Mouse (Mus musculus) left cerebral cortex, postnatal 4 days (tissue): Measurements from ENCODE around the gene Sds. TPM values are rescaled to one million over a fixed set of nuclear protein-coding genes. Genes with fewer than 3 reads are reported as not detected.

Experiments
- DNase-seq: peaks from one replicate; pipeline ENCODE4 v3.0.0-alpha.2; 2022
- intact Hi-C: fragments of 180-260 bp; cut with DNase I; formaldehyde crosslinking; loops from one replicate; pipeline ENCODE4 v1.15.1; 2025
- total RNA-seq, 2 experiments: library from RNA; stranded (reverse); gene quantifications; 2 replicates each; pipeline ENCODE4 v1.2.3; 2021

Sds gene
- total RNA-seq, 2 experiments from 2014 or later = not detected

DNA sequence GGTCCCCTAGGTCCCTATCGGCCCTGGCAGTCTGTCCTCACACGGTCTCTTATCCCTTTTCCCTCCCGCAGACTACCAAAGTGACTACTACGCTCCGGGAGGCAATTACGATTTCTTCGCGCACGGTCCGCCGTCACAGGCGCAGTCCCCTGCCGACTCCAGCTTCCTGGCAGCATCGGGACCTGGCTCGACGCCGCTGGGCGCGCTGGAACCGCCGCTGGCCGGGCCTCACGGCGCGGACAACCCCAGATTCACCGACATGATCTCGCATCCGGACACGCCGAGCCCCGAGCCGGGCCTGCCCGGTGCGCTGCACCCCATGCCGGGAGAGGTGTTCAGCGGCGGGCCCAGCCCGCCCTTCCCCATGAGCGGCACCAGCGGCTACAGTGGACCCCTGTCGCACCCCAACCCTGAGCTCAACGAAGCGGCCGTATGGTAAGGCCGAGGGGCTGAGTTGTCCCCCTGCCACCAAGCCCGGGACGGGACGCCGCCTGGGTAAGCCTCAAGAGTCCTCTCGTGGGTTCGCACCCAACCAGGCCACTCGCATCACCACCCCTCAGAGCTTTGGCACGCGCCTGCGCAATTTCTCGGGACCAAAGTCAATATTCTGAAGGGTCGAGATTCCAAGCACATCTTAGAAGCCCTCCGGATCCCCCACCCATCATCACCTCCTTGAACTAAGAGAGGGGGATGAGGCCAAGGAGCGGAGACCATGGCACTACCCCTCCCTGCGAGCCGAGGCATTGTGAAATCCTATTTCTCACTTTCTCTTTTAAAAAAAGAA lies 36.2 kb upstream of the Sds start:
- DNase-seq = no peak
- intact Hi-C loops = loop anchor here (5.0 kb wide), 1 partner anchor 288 kb away; no protein-coding TSS in a partner anchor

- DNase-seq = peak; percentile 97
- intact Hi-C loops = loop anchor here (5.0 kb wide), 1 partner anchor 288 kb away; no protein-coding TSS in a partner anchor
Measured at GRCm38 (mm10) chr5:120440733-120441132, 35.6 kb upstream of the Sds start.

GRCm38 (mm10) chr5:120447305-120447704 lies 29.0 kb upstream of the Sds start:
- no peak for DNase-seq
- intact Hi-C loops = no loop called here

GRCm38 (mm10) chr5:120454756-120455337 lies 21.5 kb upstream of the Sds start:
- intact Hi-C loops = loop anchor here (5.0 kb wide), 1 partner anchor 308 kb away; no protein-coding TSS in a partner anchor

DNA sequence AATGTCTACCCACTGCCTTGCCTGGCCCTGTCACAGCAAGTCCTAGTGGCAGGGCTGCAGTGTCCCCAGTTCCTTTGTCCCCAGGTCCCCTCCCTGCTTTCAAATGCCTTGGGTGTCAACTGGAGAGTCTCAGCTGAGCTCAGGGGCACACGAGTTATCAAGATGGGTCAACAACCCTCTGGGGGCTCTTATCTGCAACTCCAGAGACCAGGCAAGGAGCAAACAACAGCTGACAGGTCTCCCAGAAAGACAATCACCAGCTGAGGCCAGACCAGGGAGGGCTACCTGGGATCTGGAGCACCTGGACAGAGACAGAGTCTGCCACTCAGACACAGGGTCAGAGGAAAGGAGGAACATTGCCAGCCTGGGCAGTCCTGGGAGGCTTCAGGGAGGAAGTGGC lies 20.1 kb upstream of the Sds start:
- DNase-seq = no peak
- intact Hi-C loops = loop anchor here (5.0 kb wide), 1 partner anchor 309 kb away; no protein-coding TSS in a partner anchor

More at GRCm38 (mm10) chr5:120454756-120455337, 21.5 kb upstream of the Sds start:
- no peak for DNase-seq

DNA sequence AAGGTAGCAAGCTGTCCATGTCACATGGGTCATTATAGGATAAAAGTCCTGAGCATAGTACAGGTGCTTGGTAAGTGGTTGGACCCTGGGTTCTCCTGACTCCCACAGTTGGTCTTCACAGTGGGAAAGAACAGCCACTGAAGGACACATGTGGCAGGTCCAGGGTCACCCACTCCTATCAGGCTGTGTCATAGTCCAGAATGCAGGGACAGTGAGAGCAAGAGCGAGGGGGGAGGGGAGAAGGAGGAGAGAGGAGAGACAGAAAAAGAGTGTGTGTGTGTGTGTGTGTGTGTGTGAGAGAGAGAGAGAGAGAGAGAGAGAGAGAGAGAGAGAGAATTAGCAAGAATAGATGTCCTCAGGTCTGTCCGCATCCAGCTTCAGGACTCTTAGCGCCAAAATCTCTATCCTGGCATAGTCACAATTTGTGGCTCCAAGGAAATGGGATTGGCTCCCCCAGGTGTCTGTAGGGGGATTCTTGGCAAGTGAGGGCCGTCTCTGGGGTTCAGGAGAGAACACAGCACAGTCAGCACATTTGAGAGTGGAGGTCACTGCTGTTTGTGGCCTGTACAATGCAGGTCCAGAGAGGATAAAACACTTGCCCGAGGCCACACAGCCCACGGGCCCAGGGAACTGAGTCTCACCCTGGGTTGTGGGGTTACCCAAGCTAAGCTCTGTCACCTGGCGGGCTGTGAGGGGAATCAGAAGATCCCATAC lies 19.3 kb upstream of the Sds start:
- no peak for DNase-seq
- intact Hi-C loops = loop anchor here (5.0 kb wide), 1 partner anchor 310 kb away; no protein-coding TSS in a partner anchor

GRCm38 (mm10) chr5:120457628-120458027 lies 18.7 kb upstream of the Sds start:
- peak; percentile 86 for DNase-seq
- intact Hi-C loops = loop anchor here (5.0 kb wide), 1 partner anchor 310 kb away; no protein-coding TSS in a partner anchor

GRCm38 (mm10) chr5:120459133-120459532 lies 17.2 kb upstream of the Sds start:
- DNase-seq = no peak
- intact Hi-C loops = loop anchor here (5.0 kb wide), 1 partner anchor 312 kb away; no protein-coding TSS in a partner anchor

DNA sequence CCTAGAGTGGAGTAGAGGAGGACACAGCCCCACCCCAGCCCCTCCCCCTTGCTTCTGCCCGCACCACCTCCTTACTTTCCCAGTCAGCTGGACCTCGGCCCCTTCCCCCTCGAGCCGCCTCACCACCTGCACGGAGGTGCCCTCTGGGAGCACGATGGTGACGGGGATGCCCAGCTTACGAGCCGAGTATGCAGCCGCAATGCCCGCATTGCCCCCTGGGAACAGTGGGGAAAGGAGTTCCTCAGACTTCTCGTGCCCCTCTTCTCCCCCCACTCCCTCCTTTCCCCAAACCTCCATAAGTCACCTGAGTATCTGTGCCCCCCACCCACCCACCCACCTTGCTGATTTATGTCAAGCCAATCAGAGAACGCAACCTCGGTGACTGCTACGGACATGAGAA lies 14.4 kb upstream of the Sds start:
- intact Hi-C loops = no loop called here
- no peak for DNase-seq

DNA sequence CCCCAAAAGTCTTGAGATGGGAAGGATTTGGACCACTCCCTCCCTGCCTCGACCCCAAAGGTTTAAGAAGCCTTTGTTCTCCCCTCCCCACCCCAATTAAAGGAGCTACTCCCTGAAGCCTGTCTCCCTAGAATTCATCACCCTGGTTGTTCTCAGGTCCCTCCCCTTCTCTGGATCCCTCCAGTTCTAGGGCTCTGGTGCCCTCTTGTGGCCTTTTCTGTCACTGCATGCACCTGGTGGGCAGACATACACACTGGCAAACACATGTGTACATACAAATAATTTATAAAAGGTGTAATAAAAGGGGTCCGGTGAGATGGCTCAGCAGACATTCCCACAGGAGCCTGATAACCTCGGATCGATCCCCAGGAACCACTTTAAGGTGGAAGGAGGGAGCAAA lies 12.0 kb upstream of the Sds start:
- DNase-seq = no peak
- intact Hi-C loops = no loop called here

DNA sequence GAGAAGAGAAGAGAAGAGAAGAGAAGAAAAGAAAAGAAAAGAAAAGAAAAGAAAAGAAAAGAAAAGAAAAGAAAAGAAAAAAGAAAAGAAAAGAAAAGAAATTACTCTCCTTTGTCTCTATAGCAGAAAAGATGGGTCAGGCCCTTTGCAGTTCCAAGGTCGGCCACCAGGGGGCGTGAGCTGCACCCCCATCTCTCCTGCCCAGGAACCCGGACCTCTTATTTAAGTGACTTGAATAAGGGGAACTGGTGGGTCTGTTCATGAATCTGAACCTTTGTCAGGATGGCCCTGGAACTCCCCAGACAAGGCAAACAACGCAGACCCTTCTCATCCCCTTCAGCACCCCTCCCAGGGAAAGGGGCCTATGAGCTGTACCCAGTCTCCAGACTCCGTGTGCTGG lies 11.3 kb upstream of the Sds start:
- peak; percentile 48 for DNase-seq
- intact Hi-C loops = no loop called here

- DNase-seq = no peak
- intact Hi-C loops = no loop called here
Measured at GRCm38 (mm10) chr5:120465860-120466259, 10.5 kb upstream of the Sds start.

GRCm38 (mm10) chr5:120467026-120467425 lies 9.3 kb upstream of the Sds start:
- DNase-seq = no peak
- intact Hi-C loops = no loop called here

DNA sequence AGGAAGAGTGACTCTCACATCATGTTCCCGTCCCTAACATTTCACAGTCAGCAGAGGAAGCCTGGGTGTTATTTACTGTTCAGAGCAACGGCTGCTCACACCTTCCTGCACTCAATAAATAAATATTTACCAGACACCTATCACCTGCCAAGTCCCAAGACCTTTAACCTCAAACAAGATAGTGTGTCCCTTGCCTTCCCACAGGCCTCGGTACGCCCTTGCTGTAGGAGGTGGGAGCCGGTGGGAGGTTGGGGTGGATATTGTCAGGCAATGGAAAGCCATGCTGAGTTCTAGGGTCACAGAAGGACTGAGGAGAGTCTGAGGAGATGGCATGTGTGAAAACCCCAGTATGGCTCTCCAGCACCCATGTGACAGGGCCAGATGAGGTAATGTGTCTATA lies 8.0 kb upstream of the Sds start:
- intact Hi-C loops = no loop called here
- DNase-seq = no peak

- intact Hi-C loops = no loop called here
- DNase-seq = no peak
Measured at GRCm38 (mm10) chr5:120468830-120469229, 7.5 kb upstream of the Sds start.

DNA sequence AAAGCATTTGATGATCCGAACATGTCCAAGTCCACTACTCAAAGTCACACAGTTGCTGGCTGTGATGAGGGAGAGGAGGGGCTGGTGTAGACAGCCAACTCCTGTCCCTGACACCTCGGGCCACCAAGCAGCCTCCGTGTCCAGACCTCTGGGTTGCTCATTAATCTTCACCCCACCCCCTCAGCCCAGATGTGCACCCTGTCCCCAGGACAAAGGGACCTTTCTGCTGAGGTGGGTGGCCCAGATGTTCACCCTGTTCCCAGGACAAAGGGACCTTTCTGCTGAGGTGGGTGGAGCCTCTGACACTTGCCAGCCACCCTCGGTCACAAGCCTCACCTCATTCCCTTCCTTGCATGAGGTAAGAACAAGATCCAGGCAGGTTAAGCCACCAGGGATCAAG lies 4.8 kb upstream of the Sds start:
- DNase-seq = no peak
- intact Hi-C loops = no loop called here

DNA sequence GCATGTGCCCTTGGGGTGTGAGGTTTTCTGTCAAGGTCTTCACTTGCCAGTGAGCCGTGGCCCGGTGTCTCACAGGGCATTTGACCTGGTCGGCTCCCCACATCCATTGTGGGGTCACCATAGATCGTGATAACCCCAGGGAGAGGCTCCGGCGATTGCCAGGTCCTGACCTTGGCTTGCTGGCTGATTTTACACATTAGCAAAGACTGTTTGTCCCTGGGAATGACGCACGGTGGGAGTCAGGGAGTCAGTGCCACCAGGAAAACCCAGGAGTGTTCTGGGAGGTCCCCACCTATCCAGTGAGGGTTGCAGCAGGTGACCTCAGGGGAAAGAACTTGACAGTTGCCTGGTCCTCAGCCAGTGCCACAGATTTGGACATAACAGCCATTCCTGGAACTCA lies 3.6 kb upstream of the Sds start, which contains the start of gene Sdsl:
TSS of gene Sdsl (minus strand) at position 41 of the 400 bp plus-strand sequence.
- intact Hi-C loops = no loop called here
- no peak for DNase-seq

GRCm38 (mm10) chr5:120473361-120473760 lies 3.0 kb upstream of the Sds start:
- DNase-seq = no peak
- intact Hi-C loops = no loop called here

DNA sequence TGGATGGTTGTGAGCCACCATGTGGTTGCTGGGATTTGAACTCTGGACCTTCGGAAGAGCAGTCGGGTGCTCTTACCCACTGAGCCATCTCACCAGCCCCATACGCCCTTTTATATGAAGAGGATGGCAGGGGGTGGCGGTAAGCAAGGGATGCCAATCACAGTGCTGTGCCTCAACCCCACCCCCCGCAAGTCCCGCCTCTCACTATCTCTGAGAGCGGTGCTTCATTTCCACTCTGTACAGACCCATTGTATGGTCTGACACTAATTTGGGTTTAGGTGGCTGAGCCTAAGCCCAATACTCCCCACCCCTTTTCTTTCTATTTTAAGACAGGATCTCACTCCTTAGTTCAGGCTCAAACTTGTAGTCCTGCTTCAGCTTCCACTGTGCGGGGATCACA lies 465 bp upstream of the Sds start:
- intact Hi-C loops = no loop called here
- no peak for DNase-seq

DNA sequence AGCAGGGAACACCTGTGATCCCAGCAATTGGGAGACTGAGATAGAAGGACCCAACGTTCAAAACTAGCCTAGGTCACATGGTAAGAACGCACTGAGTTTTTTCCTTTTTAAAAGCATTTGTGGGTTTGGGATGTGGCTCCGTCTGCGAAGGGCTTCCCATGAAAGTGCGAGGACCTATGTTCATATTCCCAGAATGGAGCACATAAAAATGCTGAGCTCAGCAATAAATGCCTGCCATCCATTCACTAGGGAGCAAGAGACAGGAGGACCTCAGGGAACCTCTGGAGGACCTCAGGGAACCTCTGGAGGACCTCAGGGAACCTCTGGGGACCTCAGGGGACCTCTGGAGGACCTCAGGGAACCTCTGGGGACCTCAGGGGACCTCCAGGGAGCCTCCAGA lies 1.7 kb downstream of the Sds start:
- no peak for DNase-seq
- intact Hi-C loops = no loop called here

DNA sequence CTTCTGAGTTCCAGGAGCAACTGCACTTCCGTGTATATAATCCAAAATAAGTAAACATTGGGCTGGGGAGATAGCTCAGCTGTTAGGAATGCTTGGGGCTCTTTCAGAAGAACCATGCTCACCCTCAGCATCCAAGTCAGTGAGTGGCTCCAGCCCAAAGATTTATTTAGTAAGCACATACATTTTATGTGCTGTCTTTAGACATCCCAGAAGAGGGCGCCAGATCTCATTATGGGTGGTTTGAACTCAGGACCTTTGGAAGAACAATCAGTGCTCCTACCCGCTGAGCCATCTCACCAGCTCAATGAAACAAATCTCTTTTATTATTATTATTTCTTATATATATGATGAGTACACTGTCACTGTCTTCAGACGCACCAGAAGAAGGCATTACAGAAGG lies 3.2 kb downstream of the Sds start:
- no peak for DNase-seq
- intact Hi-C loops = no loop called here
